Mouse (Mus musculus): Measurements from ENCODE around the gene Ccnl2.

The Ccnl2 gene

DNA sequence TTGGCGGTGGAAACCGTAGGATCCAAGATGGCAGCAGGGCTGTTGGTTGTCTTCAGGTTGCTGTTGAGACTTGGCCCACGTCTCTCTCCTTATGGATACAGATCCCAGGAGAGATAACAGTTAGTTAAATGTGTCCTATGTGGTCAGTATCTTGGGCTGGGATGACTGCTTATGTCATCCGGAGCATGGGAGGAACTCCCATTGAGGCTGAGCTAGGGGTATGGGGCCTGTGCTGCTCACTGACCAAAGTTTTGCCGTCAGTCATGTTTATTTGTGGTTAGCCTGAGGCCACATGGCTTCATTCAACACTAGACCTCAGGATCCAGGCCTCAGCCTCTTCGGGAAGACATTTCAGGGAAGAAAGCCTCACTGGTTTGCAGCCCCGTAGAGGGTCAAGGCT lies 59.1 kb downstream of the Ccnl2 start:
- DNase-seq: no peak

Measured in cerebellum, postnatal 10 days (tissue).